Mouse (Mus musculus): ENCODE measurements around the gene Il17re. TPM values are rescaled to one million over a fixed set of nuclear protein-coding genes. Genes with fewer than 3 reads are reported as not detected.
A peak's percentile ranks its signal among the peaks of the same experiment; 100 is the strongest.

Il17re gene
- polyA plus RNA-seq, 1 experiment from 2014 or later, result 3.6 TPM

DNA sequence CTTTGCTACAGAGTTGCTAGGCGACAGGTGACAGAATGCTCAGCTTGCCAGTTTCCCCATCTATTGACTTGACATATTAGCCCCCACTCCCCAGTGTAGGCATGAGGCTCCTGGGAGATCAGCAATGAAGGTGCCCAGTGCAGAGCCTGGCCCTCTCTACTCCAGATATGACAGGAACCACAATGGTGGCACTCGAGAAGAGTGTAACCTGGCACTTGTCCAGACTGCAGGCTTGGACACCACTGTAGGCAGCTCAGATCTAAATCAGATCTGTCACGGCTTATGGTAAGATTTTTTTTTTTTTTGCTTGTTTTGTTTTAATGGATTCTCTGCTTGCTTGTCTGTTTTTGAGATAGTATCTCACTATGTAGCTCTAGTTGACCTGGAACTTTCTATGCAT lies 24.6 kb upstream of the Il17re start:
- WGBS, result 73% methylated on average over 3 of the region's 3 CpGs
- no peak overlapping the region for H3K27ac ChIP-seq
- no peak overlapping the region for H3K4me3 ChIP-seq
- no peaks in the 10 kb centered on the region for H3K4me1 ChIP-seq
- H3K36me3 ChIP-seq, result no peaks in the 10 kb centered on the region
- no peak for DNase-seq (ENCODE audit: low spot score)
- H3K9me3 ChIP-seq, result no peaks in the 10 kb centered on the region
- H3K27me3 ChIP-seq (ENCODE audit: insufficient read depth, poor library complexity, severe bottlenecking), result no peaks in the 10 kb centered on the region

DNA sequence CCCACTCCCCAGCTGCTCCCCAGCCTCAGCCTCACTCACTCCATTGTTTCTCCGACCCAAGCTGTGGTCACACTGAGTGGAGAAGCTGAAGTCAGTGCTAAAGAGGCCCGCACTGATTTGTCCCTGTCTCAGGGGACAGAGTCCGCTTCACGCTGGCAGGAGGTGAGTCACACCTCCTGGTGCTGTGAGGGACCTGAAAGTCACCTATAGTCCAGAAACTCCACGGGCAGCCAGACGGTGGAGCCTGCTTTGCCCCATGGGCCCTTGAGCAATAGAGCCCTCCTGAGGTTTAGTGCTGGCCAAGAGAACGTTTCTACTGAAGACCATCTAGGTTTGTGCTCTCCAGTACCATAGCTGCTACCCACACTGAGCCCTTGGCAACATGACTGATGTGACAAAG lies 23.6 kb upstream of the Il17re start:
- WGBS, result 62% methylated on average over 7 of the region's 7 CpGs
- H3K36me3 ChIP-seq, result no peaks in the 10 kb centered on the region
- no peak overlapping the region for H3K27ac ChIP-seq
- H3K9me3 ChIP-seq, result no peaks in the 10 kb centered on the region
- DNase-seq (ENCODE audit: low spot score), result no peak
- H3K4me1 ChIP-seq, result no peaks in the 10 kb centered on the region
- no peaks in the 10 kb centered on the region for H3K27me3 ChIP-seq (ENCODE audit: insufficient read depth, poor library complexity, severe bottlenecking)
- no peak overlapping the region for H3K4me3 ChIP-seq

DNA sequence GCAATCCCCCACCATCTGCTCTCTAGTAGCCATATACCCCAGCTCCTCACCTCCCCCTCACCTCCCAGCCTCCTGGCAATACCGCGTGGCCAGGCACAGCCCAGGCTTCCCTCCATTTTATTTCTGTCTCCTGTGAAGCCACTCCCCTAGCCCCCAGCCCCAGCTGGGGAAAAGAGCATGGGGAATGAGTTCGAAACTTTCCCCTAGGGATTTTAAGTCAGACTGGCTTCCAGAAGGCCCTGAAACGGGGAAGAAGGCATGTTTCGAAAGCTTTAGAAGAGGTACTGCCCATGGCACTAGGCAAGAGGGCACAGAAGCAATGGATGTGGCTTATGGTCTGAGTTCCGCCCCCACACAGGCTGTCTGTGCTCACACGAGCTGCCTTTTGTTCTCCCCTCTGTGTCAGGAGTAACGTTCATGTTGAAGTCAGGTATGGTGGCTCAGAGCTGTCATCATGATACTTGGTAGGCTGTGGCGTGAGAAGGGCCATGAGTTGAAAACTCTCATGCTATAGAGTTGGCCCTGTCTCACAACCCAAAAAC lies 22.5 kb upstream of the Il17re start, which contains the start of gene Cidec:
Cidec (minus strand) TSS at position 97 of the 542 bp plus-strand sequence.
- DNase-seq (ENCODE audit: low spot score), result no peak
- no peaks in the 10 kb centered on the region for H3K4me1 ChIP-seq
- no peaks in the 10 kb centered on the region for H3K9me3 ChIP-seq
- H3K36me3 ChIP-seq, result no peaks in the 10 kb centered on the region
- H3K27ac ChIP-seq, result no peak within 1 kb of the TSS
- H3K4me3 ChIP-seq, result no peak within 1 kb of the TSS
- WGBS, result 75% methylated on average over 9 of the region's 9 CpGs
- no peaks in the 10 kb centered on the region for H3K27me3 ChIP-seq (ENCODE audit: insufficient read depth, poor library complexity, severe bottlenecking)

DNA sequence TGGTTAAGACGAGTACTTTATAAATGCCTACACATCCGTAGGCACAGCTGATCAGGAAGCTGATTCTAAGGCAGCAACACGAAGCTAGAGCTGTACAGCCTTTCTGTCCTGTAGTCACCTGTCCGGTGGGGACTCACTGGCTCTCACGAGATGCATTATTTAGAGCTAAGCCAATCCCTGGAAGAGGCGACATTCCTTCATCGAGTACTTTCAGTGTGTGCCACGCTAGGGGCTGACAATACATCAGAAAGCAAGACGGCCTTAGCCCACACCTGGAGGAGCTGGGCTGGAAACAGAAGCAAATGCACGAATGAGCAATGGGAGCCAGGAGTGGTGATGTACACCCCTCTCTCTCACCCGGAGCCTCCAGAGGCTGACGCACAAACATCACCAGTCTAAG lies 21.1 kb upstream of the Il17re start:
- WGBS, result 69% methylated on average over 12 of the region's 12 CpGs
- Histone ChIP-seq H3K4me3 (no peak overlapping the region), H3K4me1 (0 out of 2 replicates have a peak, but pooled peaks cover 3% of the 10 kb centered on the region), H3K9me3 (no peaks in the 10 kb centered on the region), H3K27ac (no peak overlapping the region), H3K27me3 (ENCODE audit: insufficient read depth, poor library complexity, severe bottlenecking) (no peaks in the 10 kb centered on the region), H3K36me3 (no peaks in the 10 kb centered on the region)
- no peak for DNase-seq (ENCODE audit: low spot score)

DNA sequence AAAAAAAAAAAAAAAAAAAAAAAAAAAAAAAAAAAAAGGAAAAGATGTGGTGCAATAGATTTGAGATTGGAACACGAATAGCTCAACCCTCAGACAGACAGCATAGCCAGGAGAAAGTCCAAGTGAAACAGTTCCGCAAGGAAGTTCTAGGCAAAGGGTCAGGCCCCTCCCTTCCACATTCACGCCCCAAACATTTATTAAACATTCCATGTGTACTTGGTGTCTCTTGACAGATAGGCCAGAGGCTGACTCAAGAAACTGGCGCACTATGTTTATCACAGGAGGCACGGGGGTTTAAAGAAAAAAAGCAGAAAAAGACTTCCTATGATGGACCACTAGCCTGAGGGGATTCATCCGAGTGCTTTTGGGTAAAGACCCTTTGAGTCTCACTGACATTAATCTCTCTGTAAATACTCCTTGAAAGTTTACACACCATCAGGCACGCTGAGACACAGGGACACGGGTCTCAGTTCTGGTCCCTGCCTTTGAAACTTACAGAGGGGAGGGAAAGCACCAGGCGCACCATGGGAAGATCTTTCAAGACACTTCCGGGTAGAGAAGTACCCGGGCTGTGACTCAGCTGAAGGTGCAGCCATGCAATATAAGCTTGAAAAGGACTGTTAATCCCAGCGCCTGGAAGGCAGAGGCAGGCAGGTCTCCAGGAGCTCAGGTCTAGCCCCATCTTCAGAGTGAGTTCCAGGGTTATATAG lies 19.4 kb upstream of the Il17re start:
- Histone ChIP-seq H3K27me3 (ENCODE audit: insufficient read depth, poor library complexity, severe bottlenecking) (no peaks in the 10 kb centered on the region), H3K9me3 (no peaks in the 10 kb centered on the region), H3K36me3 (no peaks in the 10 kb centered on the region), H3K4me1 (peaks cover 13% of the 10 kb centered on the region), H3K27ac (no peak overlapping the region), H3K4me3 (no peak overlapping the region)
- WGBS, result 56% methylated on average over 12 of the region's 12 CpGs
- no peak for DNase-seq (ENCODE audit: low spot score)

DNA sequence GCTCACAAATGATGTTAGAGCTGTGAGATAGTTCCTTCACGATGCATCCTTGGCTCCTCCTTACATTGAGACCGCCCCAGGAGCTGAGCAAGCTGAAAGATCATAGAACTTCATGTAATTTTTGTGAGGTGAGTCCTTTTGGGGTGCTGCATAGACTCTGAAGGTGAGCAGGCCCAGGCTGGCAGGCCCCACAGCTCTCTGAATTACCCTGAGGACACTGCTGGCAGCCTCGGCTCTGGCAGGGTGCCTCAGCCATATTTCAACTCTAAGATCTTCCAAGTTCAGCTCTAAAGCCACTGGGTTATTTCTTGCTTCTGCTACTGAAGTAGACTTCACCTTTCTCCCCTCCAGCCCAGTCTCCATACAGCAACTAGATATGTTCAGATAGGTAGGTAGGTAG lies 17.6 kb upstream of the Il17re start:
- WGBS, result 84% methylated on average over 3 of the region's 3 CpGs
- H3K27ac ChIP-seq, result no peak overlapping the region

DNA sequence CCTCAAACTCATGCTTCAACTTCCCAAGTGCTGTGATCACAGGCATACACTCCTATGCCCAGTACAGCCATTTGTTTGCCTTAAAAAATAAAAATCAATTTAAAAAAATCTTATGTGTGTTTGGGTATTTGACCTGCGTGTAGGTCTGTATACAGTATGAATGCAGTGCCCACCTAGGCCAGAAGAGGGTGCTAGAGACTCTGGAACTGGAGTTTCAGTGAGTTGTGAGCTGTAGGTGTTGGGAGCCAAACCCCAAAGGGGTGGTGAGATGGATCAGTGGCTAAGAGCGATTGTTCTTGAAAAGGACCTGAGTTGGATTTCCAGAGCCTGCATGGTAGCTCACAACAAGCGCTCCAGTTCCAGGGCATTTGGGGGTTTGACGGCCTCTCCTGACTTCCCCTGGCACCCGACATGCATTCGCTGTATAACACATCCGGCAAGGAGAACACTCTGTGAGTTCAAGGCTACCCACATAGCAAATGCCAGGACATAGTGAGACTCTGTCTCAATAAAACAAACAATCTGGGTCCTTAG lies 17.1 kb upstream of the Il17re start:
- peaks cover 7% of the 10 kb centered on the region; the same call in 1 of the 2 replicates for H3K36me3 ChIP-seq
- WGBS, result 54% methylated on average over 7 of the region's 7 CpGs

More for the DNA sequence above, 17.6 kb upstream of the Il17re start:
- Histone ChIP-seq H3K36me3 (peaks cover 4% of the 10 kb centered on the region; the same call in 1 of the 2 replicates), H3K4me1 (peaks cover 13% of the 10 kb centered on the region), H3K9me3 (no peaks in the 10 kb centered on the region), H3K4me3 (no peak overlapping the region), H3K27me3 (ENCODE audit: insufficient read depth, poor library complexity, severe bottlenecking) (no peaks in the 10 kb centered on the region)
- no peak for DNase-seq (ENCODE audit: low spot score)

DNA sequence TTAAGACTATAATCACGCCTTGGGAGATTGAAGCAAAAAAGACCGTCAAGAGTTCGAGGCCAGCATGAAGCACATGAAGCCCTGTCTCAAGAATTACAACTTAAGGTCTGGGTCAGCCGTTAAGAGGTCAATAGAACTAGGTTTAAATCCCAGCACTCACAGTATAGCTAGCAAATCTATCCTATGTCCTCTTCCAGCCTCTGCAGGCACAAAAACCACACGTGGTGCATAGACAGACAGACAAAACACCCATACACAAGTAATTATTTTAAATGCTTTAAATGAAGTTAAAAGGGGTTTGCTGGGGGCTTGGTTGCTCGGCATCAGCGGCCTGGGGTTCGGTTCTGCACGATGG lies 16.2 kb upstream of the Il17re start:
- Histone ChIP-seq H3K4me1 (peaks cover 13% of the 10 kb centered on the region), H3K36me3 (peaks cover 15% of the 10 kb centered on the region), H3K27ac (peak overlapping the region; percentile 95), H3K9me3 (no peaks in the 10 kb centered on the region), H3K4me3 (peak overlapping the region; percentile 95), H3K27me3 (ENCODE audit: insufficient read depth, poor library complexity, severe bottlenecking) (no peaks in the 10 kb centered on the region)
- 42% methylated on average over 9 of the region's 9 CpGs for WGBS
- no peak for DNase-seq (ENCODE audit: low spot score)

More for the DNA sequence above, 17.1 kb upstream of the Il17re start:
- Histone ChIP-seq H3K4me3 (no peak overlapping the region), H3K27ac (no peak overlapping the region), H3K4me1 (peaks cover 13% of the 10 kb centered on the region), H3K27me3 (ENCODE audit: insufficient read depth, poor library complexity, severe bottlenecking) (no peaks in the 10 kb centered on the region), H3K9me3 (no peaks in the 10 kb centered on the region)
- DNase-seq (ENCODE audit: low spot score), result peak; percentile 85

DNA sequence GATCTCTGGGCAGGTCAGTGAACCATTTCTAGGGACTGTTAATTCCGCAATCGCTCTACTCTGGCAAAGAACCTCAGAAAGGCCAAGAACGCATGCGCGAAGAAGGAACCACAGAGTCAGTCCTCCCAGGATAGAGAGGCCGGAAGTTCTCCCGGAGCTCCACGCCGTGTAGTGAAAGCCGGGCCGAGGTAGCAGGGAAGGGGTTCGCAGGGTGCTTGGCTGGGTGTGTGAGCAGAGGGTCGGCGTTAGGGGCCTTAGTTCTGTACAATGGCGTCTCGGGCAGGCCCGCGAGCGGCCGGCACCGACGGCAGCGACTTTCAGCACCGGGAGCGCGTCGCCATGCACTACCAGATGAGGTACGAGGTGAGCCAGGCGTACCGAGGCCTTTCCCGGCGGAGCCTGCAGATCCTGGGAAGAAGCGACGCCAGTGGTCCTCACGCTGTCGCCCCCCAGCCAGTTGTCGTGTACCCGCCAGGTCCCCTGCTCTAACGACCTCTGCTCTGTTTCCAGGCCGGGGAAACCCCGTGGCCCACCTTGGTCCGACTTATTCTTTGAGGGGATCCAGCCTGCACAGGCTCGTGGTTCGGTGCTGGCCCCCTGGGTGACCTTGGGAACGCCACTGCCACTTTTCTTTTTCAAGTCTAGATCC lies 15.7 kb upstream of the Il17re start, which contains the start of gene Jagn1:
Jagn1 (plus strand) TSS at position 128 of the 649 bp plus-strand sequence.
- H3K4me1 ChIP-seq, result peaks cover 13% of the 10 kb centered on the region
- peaks cover 20% of the 10 kb centered on the region for H3K36me3 ChIP-seq
- under 1% methylated on average over 45 of the region's 45 CpGs for WGBS
- DNase-seq (ENCODE audit: low spot score), result peak; percentile 95
- H3K9me3 ChIP-seq, result no peaks in the 10 kb centered on the region
- peak within 1 kb of the TSS; percentile 95 for H3K27ac ChIP-seq
- H3K4me3 ChIP-seq, result peak within 1 kb of the TSS; percentile 95
- H3K27me3 ChIP-seq (ENCODE audit: insufficient read depth, poor library complexity, severe bottlenecking), result no peaks in the 10 kb centered on the region

DNA sequence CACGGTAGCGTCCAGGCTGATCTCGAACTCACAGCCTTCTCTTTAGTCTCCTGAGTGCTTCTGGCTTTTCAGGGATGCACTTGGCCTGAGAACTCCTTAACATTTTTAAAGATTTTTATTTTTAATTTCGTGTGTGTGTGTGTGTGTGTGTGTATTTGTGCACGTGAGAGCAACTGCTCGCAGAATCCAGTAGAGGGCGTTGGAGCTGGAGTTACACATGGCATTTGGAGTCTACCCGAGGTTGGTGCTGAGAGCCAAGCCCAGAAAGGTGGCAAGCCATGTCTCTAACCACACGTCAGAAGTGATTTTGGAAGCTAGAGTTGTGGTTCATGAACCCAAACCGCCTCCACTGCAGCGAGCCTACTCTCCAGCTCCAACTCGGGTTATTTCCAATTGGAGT lies 15.2 kb upstream of the Il17re start:
- WGBS, result 46% methylated on average over 12 of the region's 12 CpGs
- Histone ChIP-seq H3K4me1 (peaks cover 13% of the 10 kb centered on the region), H3K4me3 (peak overlapping the region; percentile 95), H3K36me3 (peaks cover 26% of the 10 kb centered on the region), H3K27me3 (ENCODE audit: insufficient read depth, poor library complexity, severe bottlenecking) (no peaks in the 10 kb centered on the region), H3K9me3 (no peaks in the 10 kb centered on the region), H3K27ac (peak overlapping the region; percentile 95)
- no peak for DNase-seq (ENCODE audit: low spot score)

DNA sequence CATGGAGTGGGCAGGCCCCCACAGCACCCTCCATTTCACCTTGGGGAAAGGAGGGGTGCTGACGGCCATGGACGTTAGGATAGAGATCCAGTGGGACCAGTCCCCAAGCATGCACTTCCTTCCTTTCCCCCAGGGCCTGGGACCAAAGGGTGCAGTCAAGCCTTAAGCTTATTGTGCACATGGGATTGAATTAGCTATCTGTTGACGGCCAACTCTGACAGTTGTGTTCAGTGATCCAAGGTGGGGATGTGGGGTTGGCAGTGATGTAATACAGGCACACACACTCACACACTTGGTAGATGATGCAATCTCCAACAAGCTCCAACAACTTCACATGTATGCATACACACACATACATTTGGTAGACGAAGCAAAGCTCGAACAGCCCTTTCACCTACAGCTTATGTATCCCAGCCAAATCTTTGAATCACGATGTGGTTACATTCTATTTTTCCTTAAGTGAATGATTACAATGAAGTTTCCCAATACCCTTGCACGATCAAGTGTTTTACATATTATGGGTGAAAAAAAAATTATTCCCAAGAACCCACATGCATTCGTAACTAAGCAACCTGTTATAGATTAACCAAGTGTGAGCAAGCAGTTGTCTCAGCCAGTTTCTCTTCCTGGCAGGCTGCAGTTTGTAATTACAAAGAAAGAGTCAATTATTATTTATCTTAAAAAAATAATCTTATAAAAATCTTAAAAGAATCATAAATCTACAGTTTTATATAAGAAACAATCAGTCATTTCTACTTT lies 13.9 kb upstream of the Il17re start:
- Histone ChIP-seq H3K4me1 (peaks cover 13% of the 10 kb centered on the region), H3K27ac (no peak overlapping the region), H3K4me3 (no peak overlapping the region), H3K27me3 (ENCODE audit: insufficient read depth, poor library complexity, severe bottlenecking) (no peaks in the 10 kb centered on the region), H3K36me3 (peaks cover 38% of the 10 kb centered on the region), H3K9me3 (no peaks in the 10 kb centered on the region)
- 88% methylated on average over 8 of the region's 8 CpGs for WGBS
- no peak for DNase-seq (ENCODE audit: low spot score)

DNA sequence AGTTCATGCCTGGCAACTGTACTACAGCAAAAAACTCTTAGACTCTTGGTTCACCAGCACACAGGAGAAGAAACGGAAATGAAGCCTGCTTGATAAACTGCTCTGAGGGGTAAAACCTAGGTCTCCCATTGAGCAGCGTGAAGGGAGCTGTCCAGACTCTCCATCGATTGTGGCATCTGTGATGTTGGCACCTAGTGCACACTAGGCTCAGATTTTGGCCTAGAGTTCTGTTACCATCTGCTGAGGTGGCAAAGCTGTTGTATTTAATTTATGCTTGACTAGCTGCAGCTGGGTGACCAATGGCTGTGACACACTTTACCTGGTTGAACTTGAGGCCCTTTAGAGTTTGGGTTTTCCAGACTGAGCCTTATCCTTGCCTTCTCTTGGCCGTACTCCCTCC lies 10.6 kb upstream of the Il17re start:
- H3K27ac ChIP-seq, result no peak overlapping the region
- DNase-seq (ENCODE audit: low spot score), result no peak
- 92% methylated on average over 4 of the region's 4 CpGs for whole genome bisulfite sequencing
- H3K9me3 ChIP-seq, result no peaks in the 10 kb centered on the region
- peaks cover 38% of the 10 kb centered on the region for H3K36me3 ChIP-seq
- H3K27me3 ChIP-seq (ENCODE audit: insufficient read depth, poor library complexity, severe bottlenecking), result no peaks in the 10 kb centered on the region
- H3K4me3 ChIP-seq, result no peak overlapping the region
- peaks cover 10% of the 10 kb centered on the region for H3K4me1 ChIP-seq

Measured in heart, embryonic 10.5 days (tissue).